Mouse (Mus musculus) lung, embryonic 14.5 days (tissue): ENCODE measurements around the gene Siva1. TPM values are rescaled to one million over a fixed set of nuclear protein-coding genes. Genes with fewer than 3 reads are reported as not detected.

ENCODE experiments used
- ATAC-seq: fragments of 200-750 bp; cut with Nextera tagmentation; 2 replicates; pipeline ENCODE4 v1.8.0; 2017; ENCODE audit warnings: mild to moderate bottlenecking, moderate TSS enrichment, moderate library complexity; ENCODE audit not compliant: insufficient read depth
- DNase-seq: peaks from one replicate; pipeline ENCODE4 v3.0.0-alpha.2; 2015
- H3K27ac ChIP-seq: fragments of 300-500 bp; sonication (generic); 2 replicates; pipeline ENCODE4 v1.5.1; 2014; ENCODE audit warnings: low read depth, mild to moderate bottlenecking, moderate library complexity
- H3K27me3 ChIP-seq: fragments of 300-500 bp; sonication (generic); 2 replicates; pipeline ENCODE4 v1.6.1; 2014; ENCODE audit warnings: low read length, control low read depth; ENCODE audit not compliant: insufficient read depth
- H3K36me3 ChIP-seq: fragments of 300-500 bp; sonication (generic); 2 replicates; pipeline ENCODE4 v1.6.1; 2014; ENCODE audit warnings: control low read depth; ENCODE audit not compliant: insufficient read depth
- H3K4me1 ChIP-seq: fragments of 300-500 bp; sonication (generic); 2 replicates; pipeline ENCODE4 v1.6.1; 2014; ENCODE audit warnings: antibody characterized with exemption, control low read depth; ENCODE audit not compliant: insufficient read depth
- H3K4me2 ChIP-seq: fragments of 300-500 bp; sonication (generic); 2 replicates; pipeline ENCODE4 v1.6.1; 2014; ENCODE audit warnings: mild to moderate bottlenecking
- H3K4me3 ChIP-seq: fragments of 300-500 bp; sonication (generic); 2 replicates; pipeline ENCODE4 v1.5.1; 2014; ENCODE audit warnings: low read depth, low read length
- H3K9ac ChIP-seq: fragments of 300-500 bp; sonication (generic); 2 replicates; pipeline ENCODE4 v1.6.1; 2014
- H3K9me3 ChIP-seq: fragments of 300-500 bp; sonication (generic); 2 replicates; pipeline ENCODE4 v1.6.1; 2016; ENCODE audit warnings: low read depth, low read length, control low read depth
- CTCF ChIP-seq: IDR thresholded peaks from 2 replicates; pipeline ENCODE4 v1.5.1; 2016; ENCODE audit warnings: antibody characterized with exemption, low read depth
- WGBS: fragments of 180-500 bp; shearing (Covaris S2); extraction: QIAGEN DNeasy Blood & Tissue Kit; methylation state at CpG from one replicate; pipeline ENCODE4 v1.1.7; 2014; 5-methylcytosine and 5-hydroxymethylcytosine counted together
- polyA plus RNA-seq: library from polyadenylated mRNA; unstranded; fragments of >200 nt; fragmentation: Nextera tagmentation; extraction: Ambion mirVana; gene quantifications from 2 replicates; pipeline ENCODE4 v1.2.1, GENCODE M21; 2014

The Siva1 gene
- polyA plus RNA-seq, 1 experiment from 2014 or later: 291 TPM

DNA sequence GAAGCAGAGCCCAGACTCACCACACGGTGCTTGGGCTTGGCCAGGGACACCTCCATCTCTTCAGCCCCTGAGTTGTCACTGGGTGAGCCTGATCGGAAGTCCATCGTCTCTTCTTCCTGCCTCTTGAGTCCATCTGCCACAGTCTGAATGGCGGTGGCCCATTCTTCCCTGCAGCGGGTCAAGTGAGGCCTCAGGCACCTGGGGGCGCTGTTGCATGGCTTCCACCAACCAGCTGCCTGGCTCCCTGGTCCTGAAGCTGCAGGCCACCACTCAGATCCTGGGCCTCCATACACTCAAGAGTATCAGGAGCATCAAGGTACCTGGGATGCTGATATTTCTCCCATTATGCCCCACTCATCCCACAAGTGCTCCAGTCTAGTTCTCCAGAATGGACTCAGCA, 14.6 kb downstream of the Siva1 start:
- 72% methylated on average over 6 of the region's 6 CpGs for WGBS
- ATAC-seq: no peak
- no peak overlapping the region for H3K4me3 ChIP-seq
- H3K27ac ChIP-seq: no peak overlapping the region
- H3K4me1 ChIP-seq: peaks cover 44% of the 10 kb centered on the region
- peak; percentile 58 for TF ChIP-seq CTCF
- H3K27me3 ChIP-seq: no peaks in the 10 kb centered on the region
- no peak overlapping the region for H3K4me2 ChIP-seq
- peak; percentile 58 for DNase-seq
- no peaks in the 10 kb centered on the region for H3K9me3 ChIP-seq
- peaks cover 95% of the 10 kb centered on the region for H3K36me3 ChIP-seq
- no peak overlapping the region for H3K9ac ChIP-seq

GRCm38 (mm10) chr12:112660576-112661326, 16.3 kb downstream of the Siva1 start:
- TF ChIP-seq CTCF: peak; percentile 59
- no peaks in the 10 kb centered on the region for H3K9me3 ChIP-seq
- H3K9ac ChIP-seq: peak overlapping the region; percentile 17; the same call in 1 of the 2 replicates
- H3K4me1 ChIP-seq: peaks cover 59% of the 10 kb centered on the region
- peak; percentile 85 for ATAC-seq
- WGBS: 13% methylated on average over 5 of the region's 5 CpGs
- H3K27ac ChIP-seq: peak overlapping the region; percentile 94
- H3K36me3 ChIP-seq: peaks cover 92% of the 10 kb centered on the region
- no peaks in the 10 kb centered on the region for H3K27me3 ChIP-seq
- DNase-seq: peak; percentile 98
- H3K4me2 ChIP-seq: peak overlapping the region; percentile 57
- H3K4me3 ChIP-seq: no peak overlapping the region

- Histone ChIP-seq H3K27me3 (no peaks in the 10 kb centered on the region), H3K9me3 (no peaks in the 10 kb centered on the region), H3K4me3 (no peak overlapping the region), H3K36me3 (peaks cover 92% of the 10 kb centered on the region), H3K27ac (peak overlapping the region; percentile 94), H3K4me2 (peak overlapping the region; percentile 57), H3K4me1 (peaks cover 64% of the 10 kb centered on the region), H3K9ac (0 out of 2 replicates have a peak overlapping the region, but pooled peaks have one; percentile 17)
- DNase-seq (peak; percentile 35), ATAC-seq (no peak)
- no peak for TF ChIP-seq CTCF
- WGBS: 25% methylated on average over 3 of the region's 3 CpGs
These were observed 16.8 kb downstream of the Siva1 start for GRCm38 (mm10) chr12:112661327-112661605.

- H3K4me2 ChIP-seq: peak overlapping the region; percentile 57; the same call in 1 of the 2 replicates
- H3K36me3 ChIP-seq: peaks cover 92% of the 10 kb centered on the region
- peak overlapping the region; percentile 94 for H3K27ac ChIP-seq
- H3K9ac ChIP-seq: peak overlapping the region; percentile 34
- WGBS: 54% methylated on average over 9 of the region's 9 CpGs
- TF ChIP-seq CTCF: no peak
- H3K9me3 ChIP-seq: no peaks in the 10 kb centered on the region
- peaks cover 70% of the 10 kb centered on the region for H3K4me1 ChIP-seq
- H3K27me3 ChIP-seq: no peaks in the 10 kb centered on the region
- ATAC-seq (no peak), DNase-seq (no peak)
- no peak overlapping the region for H3K4me3 ChIP-seq
These were observed 17.4 kb downstream of the Siva1 start for GRCm38 (mm10) chr12:112661851-112662250.

- Histone ChIP-seq H3K4me1 (peaks cover 72% of the 10 kb centered on the region), H3K4me3 (no peak overlapping the region), H3K4me2 (peak overlapping the region; percentile 10; the same call in 1 of the 2 replicates), H3K27ac (peak overlapping the region; percentile 52), H3K9ac (no peak overlapping the region), H3K27me3 (no peaks in the 10 kb centered on the region), H3K9me3 (no peaks in the 10 kb centered on the region), H3K36me3 (peaks cover 91% of the 10 kb centered on the region)
- WGBS: 74% methylated on average over 11 of the region's 11 CpGs
- no peak for TF ChIP-seq CTCF
- DNase-seq (no peak), ATAC-seq (no peak)
These were observed 18.8 kb downstream of the Siva1 start for GRCm38 (mm10) chr12:112663303-112663702.

GRCm38 (mm10) chr12:112663716-112664115, 19.2 kb downstream of the Siva1 start:
- ATAC-seq (no peak), DNase-seq (no peak)
- Histone ChIP-seq H3K4me2 (0 out of 2 replicates have a peak overlapping the region, but pooled peaks have one; percentile 1), H3K9ac (no peak overlapping the region), H3K27me3 (no peaks in the 10 kb centered on the region), H3K4me1 (peaks cover 72% of the 10 kb centered on the region), H3K9me3 (no peaks in the 10 kb centered on the region), H3K27ac (peak overlapping the region; percentile 52; the same call in 1 of the 2 replicates), H3K36me3 (peaks cover 91% of the 10 kb centered on the region), H3K4me3 (no peak overlapping the region)
- WGBS: 74% methylated on average over 12 of the region's 12 CpGs
- no peak for TF ChIP-seq CTCF

- Histone ChIP-seq H3K4me1 (peaks cover 69% of the 10 kb centered on the region), H3K9me3 (no peaks in the 10 kb centered on the region), H3K4me2 (0 out of 2 replicates have a peak overlapping the region, but pooled peaks have one; percentile 1), H3K36me3 (peaks cover 91% of the 10 kb centered on the region), H3K27ac (peak overlapping the region; percentile 52; the same call in 1 of the 2 replicates), H3K27me3 (no peaks in the 10 kb centered on the region), H3K9ac (no peak overlapping the region), H3K4me3 (no peak overlapping the region)
- peak; percentile 10; the same call in 1 of the 2 replicates for TF ChIP-seq CTCF
- WGBS: 29% methylated on average over 2 of the region's 2 CpGs
- DNase-seq (peak; percentile 32), ATAC-seq (no peak)
These were observed 19.6 kb downstream of the Siva1 start for GRCm38 (mm10) chr12:112664124-112664523.
